Mouse (Mus musculus) frontal cortex, postnatal 36 days (tissue): ENCODE data around the gene Clcn5.
A peak's percentile ranks its signal among the peaks of the same experiment; 100 is the strongest.

Experiments
- DNase-seq, 2 experiments: peaks; one replicate each; pipeline ENCODE4 v3.0.0; 2022; ENCODE audit warnings: low spot score in 2 of 2

Gene Clcn5

GRCm38 (mm10) chrX:7197833-7198232 is 121.3 kb downstream of the Clcn5 start:
- DNase-seq = no peak

GRCm38 (mm10) chrX:7190816-7191215 is 128.3 kb downstream of the Clcn5 start:
- DNase-seq = no peak

- DNase-seq = peak; percentile 19 to 38
Measured at GRCm38 (mm10) chrX:7188311-7188807, 130.8 kb downstream of the Clcn5 start.

- DNase-seq = peak in 1 of 2 experiments; percentile 2
Measured at GRCm38 (mm10) chrX:7187455-7188310, 131.5 kb downstream of the Clcn5 start.

GRCm38 (mm10) chrX:7170156-7170555 is 149.0 kb downstream of the Clcn5 start:
- DNase-seq = no peak

- no peak for DNase-seq
Measured at GRCm38 (mm10) chrX:7168799-7169198, 150.4 kb downstream of the Clcn5 start.

GRCm38 (mm10) chrX:7157976-7158375 is 161.2 kb downstream of the Clcn5 start:
- DNase-seq = no peak

- no peak for DNase-seq
Measured at GRCm38 (mm10) chrX:7156026-7156732, 163.0 kb downstream of the Clcn5 start.

GRCm38 (mm10) chrX:7150129-7150528 is 169.0 kb downstream of the Clcn5 start:
- DNase-seq = no peak

- no peak for DNase-seq
Measured at GRCm38 (mm10) chrX:7146156-7146555, 173.0 kb downstream of the Clcn5 start.

GRCm38 (mm10) chrX:7121618-7122280 is 197.4 kb downstream of the Clcn5 start:
- DNase-seq = no peak

GRCm38 (mm10) chrX:7114885-7115284 is 204.3 kb downstream of the Clcn5 start:
- DNase-seq = no peak
